Mouse (Mus musculus) megakaryocyte progenitor cell, adult 5-6 weeks (primary cell): Measurements from ENCODE around the gene Neil1. TPM values are rescaled to one million over a fixed set of nuclear protein-coding genes. Genes with fewer than 3 reads are reported as not detected.

Source experiments
- ATAC-seq: replicated peaks from 2 replicates; pipeline ENCODE4 v1.8.0; 2016; ENCODE audit warnings: mild to moderate bottlenecking, moderate TSS enrichment, inconsistent platforms; ENCODE audit not compliant: poor library complexity
- total RNA-seq, 2 experiments: library from RNA; stranded (forward) in 1 of 2; stranded (reverse) in 1 of 2; fragments of 157-497, 149-512 nt in 1 of 2; fragments of 200-1000 nt in 1 of 2; gene quantifications; 2 replicates each; pipeline versions ENCODE4 v1.2.3 to v1.2.4; 2015 to 2017

Neil1 gene
- total RNA-seq, 2 experiments from 2014 or later: 4.1 to 4.9 TPM

- no peak for ATAC-seq
Measured at GRCm38 (mm10) chr9:57139571-57139970, 8.5 kb downstream of the Neil1 start.

- ATAC-seq: no peak
Measured at GRCm38 (mm10) chr9:57139110-57139509, 9.0 kb downstream of the Neil1 start.

GRCm38 (mm10) chr9:57138507-57138906 is 9.6 kb downstream of the Neil1 start:
- no peak for ATAC-seq

GRCm38 (mm10) chr9:57137777-57138176 is 10.3 kb downstream of the Neil1 start:
- no peak for ATAC-seq

GRCm38 (mm10) chr9:57137246-57137645 is 10.9 kb downstream of the Neil1 start:
- ATAC-seq: no peak

- ATAC-seq: peak; percentile 90
Measured at GRCm38 (mm10) chr9:57130577-57131433, 17.3 kb downstream of the Neil1 start, which contains the start of gene Man2c1. Gene Man2c1, plus strand, starts transcription at chr9:57130690.

GRCm38 (mm10) chr9:57129641-57130040 is 18.5 kb downstream of the Neil1 start:
- ATAC-seq: no peak

GRCm38 (mm10) chr9:57117261-57117755 is 30.8 kb downstream of the Neil1 start:
- no peak for ATAC-seq

Other genes starting within 250 kb of the Neil1 start
- gene Snx33, start 219.9 kb downstream of the Neil1 start, total RNA-seq (2015): 3.3 TPM in 2 replicates
- gene Snx33, start 219.9 kb downstream of the Neil1 start, total RNA-seq (2017): 2.8 TPM in 2 replicates
- gene Imp3, start 210.8 kb downstream of the Neil1 start, total RNA-seq (2015): 138 and 147 TPM in 2 replicates
- gene Imp3, start 210.8 kb downstream of the Neil1 start, total RNA-seq (2017): 68.5 and 77.3 TPM in 2 replicates
- gene Snupn, start 197.4 kb downstream of the Neil1 start, total RNA-seq (2015): 10.3 and 12.1 TPM in 2 replicates
- 9.0 and 9.4 TPM in 2 replicates for gene Snupn, start 197.4 kb downstream of the Neil1 start, total RNA-seq (2017)
- 10.6 and 14.5 TPM in 2 replicates for gene Ptpn9, start 153.4 kb downstream of the Neil1 start, total RNA-seq (2015)
- 9.1 and 10.7 TPM in 2 replicates for gene Ptpn9, start 153.4 kb downstream of the Neil1 start, total RNA-seq (2017)
- 81.5 and 89.2 TPM in 2 replicates for gene Sin3a, start 76.3 kb downstream of the Neil1 start, total RNA-seq (2015)
- gene Sin3a, start 76.3 kb downstream of the Neil1 start, total RNA-seq (2017): 81.3 and 127 TPM in 2 replicates
- 42.4 and 53.8 TPM in 2 replicates for gene Man2c1, start 17.6 kb downstream of the Neil1 start, total RNA-seq (2015)
- 50.6 and 61.7 TPM in 2 replicates for gene Man2c1, start 17.6 kb downstream of the Neil1 start, total RNA-seq (2017)
- 74.4 and 76.3 TPM in 2 replicates for gene Commd4, start 10.0 kb upstream of the Neil1 start, total RNA-seq (2015)
- gene Commd4, start 10.0 kb upstream of the Neil1 start, total RNA-seq (2017): 92.0 and 128 TPM in 2 replicates
- gene Trcg1, start 88.3 kb upstream of the Neil1 start, total RNA-seq (2015): not detected in 2 replicates
- gene Trcg1, start 88.3 kb upstream of the Neil1 start, total RNA-seq (2017): not detected in 2 replicates
- gene 1700017B05Rik, start 114.3 kb upstream of the Neil1 start, total RNA-seq (2015): 33.8 and 42.4 TPM in 2 replicates
- 17.8 and 25.6 TPM in 2 replicates for gene 1700017B05Rik, start 114.3 kb upstream of the Neil1 start, total RNA-seq (2017)